Mouse (Mus musculus): Measurements from ENCODE around the gene Pkmyt1.

- TF ChIP-seq CTCF (IDR thresholded peaks at IDR 0.05; ENCODE audit: low read depth, low read length) (no peak), POLR2A (IDR thresholded peaks at IDR 0.05; ENCODE audit: borderline replicate concordance, low read depth, low read length) (no peak)
Measured at GRCm38 (mm10) chr17:23744651-23745050, 18.5 kb downstream of the Pkmyt1 start.
